Mouse (Mus musculus) midbrain, postnatal 0 days (tissue): ENCODE results near the gene Ptpre. TPM values are rescaled to one million over a fixed set of nuclear protein-coding genes. Genes with fewer than 3 reads are reported as not detected.

Source experiments
- ATAC-seq: fragments of 200-750 bp; cut with Nextera tagmentation; 2 replicates; pipeline ENCODE4 v1.8.0; 2017; ENCODE audit warnings: moderate number of reproducible peaks, mild to moderate bottlenecking, moderate TSS enrichment, moderate library complexity; ENCODE audit not compliant: low FRiP score
- DNase-seq: peaks from one replicate; pipeline ENCODE4 v3.0.0-alpha.2; 2015; ENCODE audit warnings: low spot score
- H3K27ac ChIP-seq: fragments of 300-500 bp; sonication (generic); 2 replicates; pipeline ENCODE4 v1.5.1; 2014; ENCODE audit warnings: low read depth, mild to moderate bottlenecking, low read length, mixed read lengths
- H3K27me3 ChIP-seq: fragments of 300-500 bp; sonication (generic); 2 replicates; pipeline ENCODE4 v1.6.1; 2014; ENCODE audit warnings: low read length, control low read depth, mixed read lengths; ENCODE audit not compliant: insufficient read depth
- H3K36me3 ChIP-seq: fragments of 300-500 bp; sonication (generic); 2 replicates; pipeline ENCODE4 v1.6.1; 2014; ENCODE audit warnings: low read length, control low read depth, mixed read lengths; ENCODE audit not compliant: insufficient read depth
- H3K4me1 ChIP-seq: fragments of 300-500 bp; sonication (generic); 2 replicates; pipeline ENCODE4 v1.6.1; 2014; ENCODE audit warnings: mild to moderate bottlenecking, control low read depth, antibody characterized with exemption, low read length, mixed read lengths; ENCODE audit not compliant: insufficient read depth
- H3K4me2 ChIP-seq: fragments of 300-500 bp; sonication (generic); 2 replicates; pipeline ENCODE4 v1.6.1; 2014; ENCODE audit warnings: low read depth, mild to moderate bottlenecking, low read length, mixed read lengths; ENCODE audit not compliant: poor library complexity, severe bottlenecking
- H3K4me3 ChIP-seq: fragments of 300-500 bp; sonication (generic); 2 replicates; pipeline ENCODE4 v1.5.1; 2014; ENCODE audit warnings: low read depth, mild to moderate bottlenecking, low read length, moderate library complexity
- H3K9ac ChIP-seq: fragments of 300-500 bp; sonication (generic); replicated peaks from 2 replicates; pipeline ENCODE4 v1.6.1; 2014; ENCODE audit warnings: mild to moderate bottlenecking, low read length, moderate library complexity, mixed read lengths; ENCODE audit not compliant: poor library complexity, severe bottlenecking
- H3K9me3 ChIP-seq: fragments of 300-500 bp; sonication (generic); 2 replicates; pipeline ENCODE4 v1.6.1; 2016; ENCODE audit warnings: low read length, control low read depth
- CTCF ChIP-seq: IDR thresholded peaks from 2 replicates; pipeline ENCODE4 v1.5.1; 2016; ENCODE audit warnings: antibody characterized with exemption, mild to moderate bottlenecking
- WGBS: fragments of 180-500 bp; shearing (Covaris S2); extraction: QIAGEN DNeasy Blood & Tissue Kit; methylation state at CpG from one replicate; pipeline ENCODE4 v1.1.7; 2014; 5-methylcytosine and 5-hydroxymethylcytosine counted together
- polyA plus RNA-seq: library from polyadenylated mRNA; unstranded; fragments of >200 nt; fragmentation: Nextera tagmentation; extraction: Ambion mirVana; gene quantifications from 2 replicates; pipeline ENCODE4 v1.2.1, GENCODE M21; 2015
- total RNA-seq: library from RNA; depleted of rRNA; stranded (reverse); fragments of >200 nt; gene quantifications from 2 replicates; pipeline ENCODE4 v1.2.3, GENCODE M21; 2014

Gene Ptpre
- total and polyA plus RNA-seq, 2 experiments from 2014 or later: 9.2 to 14.6 TPM

GRCm38 (mm10) chr7:135722011-135722838 lies 184.9 kb downstream of the Ptpre start:
- Histone ChIP-seq H3K9ac (no peak overlapping the region), H3K36me3 (no peaks in the 10 kb centered on the region), H3K9me3 (no peaks in the 10 kb centered on the region), H3K27ac (no peak overlapping the region), H3K4me2 (no peak overlapping the region), H3K4me3 (no peak overlapping the region), H3K4me1 (no peaks in the 10 kb centered on the region), H3K27me3 (no peaks in the 10 kb centered on the region; the same call in 1 of the 2 replicates)
- 67% methylated on average over 6 of the region's 6 CpGs for WGBS
- DNase-seq (no peak), ATAC-seq (no peak)
- no peak for TF ChIP-seq CTCF

- no peak overlapping the region for H3K4me2 ChIP-seq
- no peak overlapping the region for H3K27ac ChIP-seq
- H3K27me3 ChIP-seq: no peaks in the 10 kb centered on the region; the same call in 1 of the 2 replicates
- no peaks in the 10 kb centered on the region for H3K9me3 ChIP-seq
- no peaks in the 10 kb centered on the region for H3K4me1 ChIP-seq
- H3K4me3 ChIP-seq: no peak overlapping the region
- ATAC-seq: no peak
- no peak for TF ChIP-seq CTCF
- WGBS: 59% methylated on average over 6 of the region's 6 CpGs
- H3K9ac ChIP-seq: no peak overlapping the region
- H3K36me3 ChIP-seq: no peaks in the 10 kb centered on the region
- peak; percentile 67 for DNase-seq
Measured at GRCm38 (mm10) chr7:135723672-135724341, 186.5 kb downstream of the Ptpre start.

- 92% methylated on average over 1 of the region's 1 CpGs for WGBS
- Histone ChIP-seq H3K27me3 (no peaks in the 10 kb centered on the region; the same call in 1 of the 2 replicates), H3K9ac (no peak overlapping the region), H3K4me3 (no peak overlapping the region), H3K27ac (no peak overlapping the region), H3K4me2 (no peak overlapping the region), H3K36me3 (no peaks in the 10 kb centered on the region), H3K4me1 (no peaks in the 10 kb centered on the region), H3K9me3 (no peaks in the 10 kb centered on the region)
- no peak for TF ChIP-seq CTCF
- ATAC-seq: no peak
- no peak for DNase-seq
Measured at GRCm38 (mm10) chr7:135726707-135727106, 189.4 kb downstream of the Ptpre start.

GRCm38 (mm10) chr7:135728038-135728437 lies 190.8 kb downstream of the Ptpre start:
- no peaks in the 10 kb centered on the region; the same call in 1 of the 2 replicates for H3K27me3 ChIP-seq
- H3K9me3 ChIP-seq: no peaks in the 10 kb centered on the region
- H3K27ac ChIP-seq: no peak overlapping the region
- DNase-seq: no peak
- no peak overlapping the region for H3K4me2 ChIP-seq
- no peak for ATAC-seq
- 90% methylated on average over 12 of the region's 12 CpGs for WGBS
- H3K9ac ChIP-seq: no peak overlapping the region
- no peaks in the 10 kb centered on the region for H3K36me3 ChIP-seq
- H3K4me1 ChIP-seq: no peaks in the 10 kb centered on the region
- TF ChIP-seq CTCF: no peak
- H3K4me3 ChIP-seq: no peak overlapping the region

GRCm38 (mm10) chr7:135734379-135734778 lies 197.1 kb downstream of the Ptpre start:
- Histone ChIP-seq H3K27me3 (no peaks in the 10 kb centered on the region), H3K4me2 (no peak overlapping the region), H3K9ac (no peak overlapping the region), H3K4me3 (no peak overlapping the region), H3K4me1 (no peaks in the 10 kb centered on the region), H3K36me3 (no peaks in the 10 kb centered on the region), H3K9me3 (no peaks in the 10 kb centered on the region), H3K27ac (no peak overlapping the region)
- ATAC-seq (no peak), DNase-seq (no peak)
- TF ChIP-seq CTCF: no peak
- WGBS: 91% methylated on average over 5 of the region's 5 CpGs
